Comparison of ENCODE assay signal across 24 mouse cellular contexts in genomic region chr6:146081578-146081977, GRCm38 (mm10).
"Had no signal": no experiment of that assay in that cellular context is flagged by ENCODE, and none has a peak within 500 bp of the region (broad histone marks: within the 10 kb centered on the region; RNA-seq: fewer than 3 reads in every experiment).

No protein-coding gene starts in this region.

- H3K36me3 ChIP-seq: heart, embryonic 13.5 days; heart, embryonic 15.5 days; hindbrain, embryonic 13.5 days; hindbrain, embryonic 15.5 days; intestine, embryonic 15.5 days; kidney, embryonic 15.5 days; limb, embryonic 12.5 days had no signal

- H3K9ac ChIP-seq: heart, embryonic 13.5 days; heart, embryonic 15.5 days; hindbrain, embryonic 13.5 days; hindbrain, embryonic 15.5 days; intestine, embryonic 15.5 days; kidney, embryonic 15.5 days; limb, embryonic 12.5 days had no signal

- H3K4me1 ChIP-seq: intestine, embryonic 15.5 days had no signal

- H3K9me3 ChIP-seq: heart, embryonic 15.5 days; hindbrain, embryonic 13.5 days; hindbrain, embryonic 15.5 days; intestine, embryonic 15.5 days; kidney, embryonic 15.5 days; limb, embryonic 12.5 days had no signal

- H3K27ac ChIP-seq: heart, adult 2 months; hindbrain, embryonic 13.5 days; hindbrain, embryonic 15.5 days; hindbrain, postnatal 0 days; intestine, embryonic 15.5 days; kidney, embryonic 15.5 days; kidney, postnatal 0 days; limb, embryonic 12.5 days had no signal

- ATAC-seq: hindbrain, postnatal 0 days; intestine, embryonic 15.5 days had no signal

- H3K4me2 ChIP-seq: heart, embryonic 11.5 days; heart, embryonic 13.5 days; heart, embryonic 15.5 days; hindbrain, embryonic 13.5 days; hindbrain, embryonic 15.5 days; intestine, embryonic 15.5 days; kidney, embryonic 15.5 days; limb, embryonic 12.5 days; liver, embryonic 11.5 days had no signal

- H3K27me3 ChIP-seq: heart, embryonic 13.5 days; heart, embryonic 15.5 days; hindbrain, embryonic 13.5 days; hindbrain, embryonic 15.5 days; kidney, embryonic 15.5 days; limb, embryonic 12.5 days had no signal

- DNase-seq: gastrocnemius, postnatal 14 days; gastrocnemius, postnatal 36 days; heart, adult 2 months; heart, postnatal 14 days; heart, postnatal 36 days; kidney, adult 11 months; kidney, adult 9 months; kidney, postnatal 14 days; kidney, postnatal 36 days; layer of hippocampus, adult 9-11 months; layer of hippocampus, postnatal 36 days; left cerebral cortex, postnatal 4 days; liver had no signal

- H3K4me3 ChIP-seq: heart, adult 2 months; heart, embryonic 13.5 days; heart, embryonic 15.5 days; hindbrain, embryonic 13.5 days; hindbrain, embryonic 15.5 days; intestine, embryonic 15.5 days; kidney, embryonic 15.5 days; limb, embryonic 12.5 days had no signal
